Mouse (Mus musculus) neutrophil, adult 59 days (primary cell): ENCODE data around the gene Hsd17b12. TPM values are rescaled to one million over a fixed set of nuclear protein-coding genes. Genes with fewer than 3 reads are reported as not detected.

Experiments
- total RNA-seq, 2 experiments: library from RNA; stranded (reverse); gene quantifications; 1 replicate in 1 of 2; 2 replicates in 1 of 2; pipeline ENCODE4 v1.2.4; 2023

The Hsd17b12 gene
- 10 to 100 TPM; 19.7 to 26.2 TPM for total RNA-seq

GRCm38 (mm10) chr2:94157592-94158519 is at the start of gene Hsd17b12:
Hsd17b12 (minus strand) TSS chr2:94157964.

GRCm38 (mm10) chr2:94010335-94011291 is 147.2 kb downstream of the Hsd17b12 start, which contains the start of gene Alkbh3:
Alkbh3 (minus strand) TSS chr2:94010807.

GRCm38 (mm10) chr2:93996254-93996653 is 161.5 kb downstream of the Hsd17b12 start, which contains the start of gene Gm27027:
Gm27027 (minus strand) TSS chr2:93996354.

Other genes with a start within 250 kb of the Hsd17b12 start
- gene Gm13889, start 200.8 kb downstream of the Hsd17b12 start, total RNA-seq = under 1 TPM in 1 of 2 experiments, not detected in 1; 0.58 TPM
- gene Gm27027, start 161.6 kb downstream of the Hsd17b12 start, total RNA-seq = not detected
- gene Alkbh3, start 147.2 kb downstream of the Hsd17b12 start, total RNA-seq = 10 to 100 TPM; 23.3 to 32.0 TPM
- 10 to 100 TPM; 31.1 to 37.3 TPM for gene Ttc17, start 248.7 kb upstream of the Hsd17b12 start, total RNA-seq